Mouse (Mus musculus) MEL (cell line): ENCODE measurements around the gene Hcn4. TPM values are rescaled to one million over a fixed set of nuclear protein-coding genes. Genes with fewer than 3 reads are reported as not detected.

Source experiments
- DNase-seq: peaks from one replicate; pipeline ENCODE4 v3.0.0; 2011; ENCODE audit warnings: low read depth, low spot score
- H3K27ac ChIP-seq: 2 replicates; pipeline ENCODE4 v1.5.1; 2012; ENCODE audit warnings: low read depth, mild to moderate bottlenecking, control low read depth, low read length, moderate library complexity; ENCODE audit not compliant: control insufficient read depth
- H3K27me3 ChIP-seq, 2 experiments: fragments of 150-350 bp in 1 of 2; sonication (generic) in 1 of 2; 2 replicates each; pipeline ENCODE4 v1.6.1; 2012; ENCODE audit warnings: low read length in 2 of 2, mild to moderate bottlenecking in 2 of 2, improper control_type of control experiment in 1 of 2, moderate library complexity in 1 of 2; ENCODE audit not compliant: insufficient read depth in 2 of 2, control insufficient read depth in 1 of 2
- H3K36me3 ChIP-seq, 2 experiments: 2 replicates each; pipeline ENCODE4 v1.6.1; 2012 to 2014; ENCODE audit warnings: low read length in 2 of 2, improper control_type of control experiment in 1 of 2, inconsistent platforms in 1 of 2, mild to moderate bottlenecking in 1 of 2; ENCODE audit not compliant: insufficient read depth in 2 of 2, control insufficient read depth in 1 of 2
- H3K4me1 ChIP-seq, 2 experiments: fragments of 150-350 bp in 1 of 2; sonication (generic) in 1 of 2; 2 replicates each; pipeline ENCODE4 v1.6.1; 2012; ENCODE audit warnings: low read length in 2 of 2, improper control_type of control experiment in 1 of 2, mild to moderate bottlenecking in 1 of 2; ENCODE audit not compliant: insufficient read depth in 2 of 2, control insufficient read depth in 1 of 2
- H3K4me3 ChIP-seq, 2 experiments: fragments of 150-350 bp in 1 of 2; sonication (generic) in 1 of 2; 2 replicates each; pipeline ENCODE4 v1.5.1; 2012; ENCODE audit warnings: low read depth in 2 of 2, low read length in 2 of 2, mild to moderate bottlenecking in 2 of 2, moderate library complexity in 2 of 2, control low read depth in 1 of 2, improper control_type of control experiment in 1 of 2; ENCODE audit not compliant: control insufficient read depth in 1 of 2, insufficient read depth in 1 of 2
- H3K79me2 ChIP-seq: 2 replicates; pipeline ENCODE4 v1.6.1; 2012; ENCODE audit warnings: mild to moderate bottlenecking, low read length, moderate library complexity; ENCODE audit not compliant: control insufficient read depth, poor library complexity, insufficient read depth
- H3K9ac ChIP-seq: 2 replicates; pipeline ENCODE4 v1.6.1; 2012; ENCODE audit warnings: low read depth, mild to moderate bottlenecking, control low read depth, low read length, moderate library complexity; ENCODE audit not compliant: control insufficient read depth, poor library complexity, severe bottlenecking
- H3K9me3 ChIP-seq: fragments of 150-350 bp; sonication (generic); replicated peaks from 2 replicates; pipeline ENCODE4 v1.6.1; 2012; ENCODE audit warnings: mild to moderate bottlenecking, low read length, improper control_type of control experiment, moderate library complexity; ENCODE audit not compliant: insufficient read depth
- CHD1 ChIP-seq: IDR thresholded peaks from 2 replicates; pipeline ENCODE4 v1.6.1; 2012; ENCODE audit warnings: low read depth, mild to moderate bottlenecking, inconsistent platforms, low read length, improper control_type of control experiment
- CTCF ChIP-seq, 3 experiments: IDR thresholded peaks in 2 of 3; conservative IDR thresholded peaks in 1 of 3; 2 replicates each; pipeline ENCODE4 v1.5.1; 2011 to 2012; ENCODE audit warnings: low read length in 3 of 3, low read depth in 2 of 3, mild to moderate bottlenecking in 2 of 3, improper control_type of control experiment in 1 of 3, inconsistent platforms in 1 of 3, mixed read lengths in 1 of 3, moderate library complexity in 1 of 3; ENCODE audit not compliant: control insufficient read depth in 1 of 3, insufficient read depth in 1 of 3, poor library complexity in 1 of 3, severe bottlenecking in 1 of 3
- ELF1 ChIP-seq: IDR thresholded peaks from 2 replicates; pipeline ENCODE4 v1.6.1; 2014; ENCODE audit warnings: low read depth, mild to moderate bottlenecking, inconsistent platforms, low read length, improper control_type of control experiment, moderate library complexity
- EP300 ChIP-seq, 2 experiments: IDR thresholded peaks; 2 replicates each; pipeline ENCODE4 v1.6.1; 2011; ENCODE audit warnings: improper control_type of control experiment in 2 of 2, low read length in 2 of 2, low read depth in 1 of 2, mild to moderate bottlenecking in 1 of 2
- GATA1 ChIP-seq: IDR thresholded peaks from 2 replicates; pipeline ENCODE4 v1.6.1; 2011; ENCODE audit warnings: low read depth, low read length, improper control_type of control experiment
- HCFC1 ChIP-seq: IDR thresholded peaks from 2 replicates; pipeline ENCODE4 v1.6.1; 2012; ENCODE audit warnings: low read depth, mild to moderate bottlenecking, inconsistent platforms, low read length, improper control_type of control experiment, moderate library complexity
- MAX ChIP-seq: IDR thresholded peaks from 2 replicates; pipeline ENCODE4 v1.6.1; 2011; ENCODE audit warnings: low read length, improper control_type of control experiment
- MAZ ChIP-seq: IDR thresholded peaks from 2 replicates; pipeline ENCODE4 v1.6.1; 2012; ENCODE audit warnings: low read depth, mild to moderate bottlenecking, inconsistent platforms, low read length, improper control_type of control experiment
- MEF2A ChIP-seq: IDR thresholded peaks from 2 replicates; pipeline ENCODE4 v1.6.1; 2014; ENCODE audit warnings: low read depth, mild to moderate bottlenecking, inconsistent platforms, low read length, improper control_type of control experiment; ENCODE audit not compliant: poor library complexity, insufficient replicate concordance, severe bottlenecking; ENCODE audit errors: extremely low read depth
- MXI1 ChIP-seq: IDR thresholded peaks from 2 replicates; pipeline ENCODE4 v1.6.1; 2011; ENCODE audit warnings: mild to moderate bottlenecking, low read depth, low read length, improper control_type of control experiment
- MYB ChIP-seq: IDR thresholded peaks from 2 replicates; pipeline ENCODE4 v1.6.1; 2011; ENCODE audit warnings: mild to moderate bottlenecking, low read depth, low read length, improper control_type of control experiment
- NELFE ChIP-seq: IDR thresholded peaks from 2 replicates; pipeline ENCODE4 v1.6.1; 2011; ENCODE audit warnings: low read depth, low read length, improper control_type of control experiment
- POLR2A ChIP-seq, 2 experiments: IDR thresholded peaks; 2 replicates each; pipeline ENCODE4 v1.6.1; 2011 to 2012; ENCODE audit warnings: low read length in 2 of 2, mild to moderate bottlenecking in 2 of 2, control low read depth in 1 of 2, improper control_type of control experiment in 1 of 2, low read depth in 1 of 2, moderate library complexity in 1 of 2; ENCODE audit not compliant: control insufficient read depth in 1 of 2, insufficient read depth in 1 of 2, poor library complexity in 1 of 2
- POLR2AphosphoS5 ChIP-seq: IDR thresholded peaks from 2 replicates; pipeline ENCODE4 v1.6.1; 2012; ENCODE audit warnings: low read depth, borderline replicate concordance, mild to moderate bottlenecking, inconsistent platforms, low read length, moderate library complexity, mixed read lengths
- RAD21 ChIP-seq: IDR thresholded peaks from 2 replicates; pipeline ENCODE4 v1.6.1; 2011; ENCODE audit warnings: mild to moderate bottlenecking, low read depth, low read length, improper control_type of control experiment
- RCOR1 ChIP-seq: IDR thresholded peaks from 2 replicates; pipeline ENCODE4 v1.6.1; 2012; ENCODE audit warnings: low read depth, mild to moderate bottlenecking, inconsistent platforms, low read length, improper control_type of control experiment
- SIN3A ChIP-seq: IDR thresholded peaks from 2 replicates; pipeline ENCODE4 v1.6.1; 2012; ENCODE audit warnings: low read length, improper control_type of control experiment, inconsistent platforms
- TCF12 ChIP-seq: IDR thresholded peaks from 2 replicates; pipeline ENCODE4 v1.6.1; 2014; ENCODE audit warnings: low read depth, mild to moderate bottlenecking, inconsistent platforms, low read length, improper control_type of control experiment, moderate library complexity
- USF1 ChIP-seq: IDR thresholded peaks from 2 replicates; pipeline ENCODE4 v1.6.1; 2014; ENCODE audit warnings: low read depth, mild to moderate bottlenecking, inconsistent platforms, low read length, improper control_type of control experiment, moderate library complexity
- ZC3H11A ChIP-seq: IDR thresholded peaks from 2 replicates; pipeline ENCODE4 v1.6.1; 2012; ENCODE audit warnings: low read depth, mild to moderate bottlenecking, inconsistent platforms, low read length, improper control_type of control experiment
- ZKSCAN1 ChIP-seq: IDR thresholded peaks from 2 replicates; pipeline ENCODE4 v1.6.1; 2012; ENCODE audit warnings: low read depth, mild to moderate bottlenecking, inconsistent platforms, low read length, improper control_type of control experiment, moderate library complexity
- ZMIZ1 ChIP-seq: IDR thresholded peaks from 2 replicates; pipeline ENCODE4 v1.6.1; 2012; ENCODE audit warnings: low read depth, mild to moderate bottlenecking, inconsistent platforms, low read length, improper control_type of control experiment, moderate library complexity
- ZNF384 ChIP-seq: IDR thresholded peaks from 2 replicates; pipeline ENCODE4 v1.6.1; 2012; ENCODE audit warnings: low read depth, mild to moderate bottlenecking, inconsistent platforms, low read length, improper control_type of control experiment
- polyA plus RNA-seq, 2 experiments: library from polyadenylated mRNA; stranded (reverse) in 1 of 2; unstranded in 1 of 2; fragments of >175 nt in 1 of 2; fragments of >200 nt in 1 of 2; gene quantifications; 2 replicates each; pipeline versions ENCODE4 v1.2.1 to v1.2.4; 2012; ENCODE audit warnings: low replicate concordance in 2 of 2, low read depth in 1 of 2; ENCODE audit not compliant: insufficient read length in 2 of 2, insufficient read depth in 1 of 2, missing spikeins in 1 of 2
- total RNA-seq: library from RNA; depleted of rRNA; stranded (reverse); fragments of 300-350 nt; gene quantifications from 2 replicates; pipeline ENCODE4 v1.2.3, GENCODE M21; 2012

Gene Hcn4
- total and polyA plus RNA-seq, 3 experiments, result not detected

DNA sequence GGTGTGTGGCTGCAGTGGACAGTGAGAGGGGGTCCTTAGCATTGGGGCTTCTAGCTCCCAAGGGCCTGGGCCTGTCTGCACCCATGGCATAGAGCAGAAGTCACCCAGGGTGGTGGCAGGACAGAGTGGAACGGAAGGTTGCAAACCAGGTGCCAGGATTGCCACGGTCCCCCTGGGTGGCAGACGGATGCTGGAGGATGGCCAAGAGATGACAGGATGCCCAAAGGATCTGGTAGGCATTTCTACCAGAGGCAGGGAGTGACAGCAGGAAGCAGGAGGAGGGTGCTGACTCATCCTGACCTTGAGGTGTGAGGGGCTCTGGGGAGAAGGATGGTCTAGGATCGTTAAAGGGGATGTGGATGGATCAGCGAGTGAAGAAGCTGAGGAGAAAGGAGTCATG is 15.3 kb downstream of the Hcn4 start:
- TF ChIP-seq MXI1, result no peak
- TF ChIP-seq NELFE, result no peak
- TF ChIP-seq MAZ, result no peak
- no peak for TF ChIP-seq POLR2AphosphoS5
- TF ChIP-seq POLR2A (IDR thresholded peaks at IDR 0.05; ENCODE audit: control insufficient read depth in 1 of 2, insufficient read depth in 1 of 2, low read depth in 1 of 2, low read length in 2 of 2, poor library complexity in 1 of 2), result no peak
- no peak for TF ChIP-seq SIN3A
- TF ChIP-seq ZMIZ1, result no peak
- TF ChIP-seq ZKSCAN1, result no peak
- no peak for TF ChIP-seq GATA1
- no peak for TF ChIP-seq HCFC1
- no peak for TF ChIP-seq ELF1
- TF ChIP-seq USF1, result no peak
- TF ChIP-seq ZNF384, result no peak
- TF ChIP-seq EP300 (IDR thresholded peaks at IDR 0.05; ENCODE audit: low read depth in 1 of 2, low read length in 2 of 2), result no peak
- TF ChIP-seq MAX, result no peak
- no peak for TF ChIP-seq CTCF (IDR thresholded peaks at IDR 0.05 in 2 of 3, conservative IDR thresholded peaks at IDR 0.05 in 1 of 3; ENCODE audit: control insufficient read depth in 1 of 3, insufficient read depth in 1 of 3, low read depth in 2 of 3, low read length in 3 of 3, poor library complexity in 1 of 3, severe bottlenecking in 1 of 3)
- TF ChIP-seq MEF2A, result no peak
- Histone ChIP-seq H3K4me3 (no peak overlapping the region), H3K27ac (no peak overlapping the region), H3K9ac (no peak overlapping the region), H3K36me3 (no peaks in the 10 kb centered on the region), H3K79me2 (no peaks in the 10 kb centered on the region), H3K9me3 (no peaks in the 10 kb centered on the region), H3K27me3 (peaks cover 0 to 10% of the 10 kb centered on the region in 2 experiments; a peak in 2 of 4 replicates), H3K4me1 (no peaks in the 10 kb centered on the region)
- no peak for DNase-seq

DNA sequence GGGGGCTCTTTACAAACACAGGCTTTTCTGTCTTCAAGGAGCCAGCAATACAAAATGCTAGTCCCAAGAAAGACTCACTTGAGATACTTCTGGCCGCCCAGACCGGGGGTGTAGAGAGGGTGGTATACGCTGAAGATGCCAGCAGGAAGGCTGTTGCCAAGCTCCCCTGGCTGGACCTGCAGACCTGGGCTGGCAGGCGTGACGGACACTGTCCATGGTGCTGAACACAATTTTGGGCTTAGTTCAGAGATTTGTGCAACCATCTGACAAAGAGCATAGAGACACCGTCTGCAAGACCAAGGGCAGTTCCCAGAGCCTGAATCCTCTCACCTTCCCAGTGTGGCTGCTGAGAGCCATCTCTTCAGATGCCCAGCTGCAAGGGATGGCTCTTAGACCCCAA is 18.4 kb downstream of the Hcn4 start:
- TF ChIP-seq TCF12, result no peak
- no peak for TF ChIP-seq GATA1
- no peak for TF ChIP-seq CHD1
- no peak for TF ChIP-seq MYB
- no peak for TF ChIP-seq ZNF384
- TF ChIP-seq ZMIZ1, result no peak
- no peak for TF ChIP-seq ZC3H11A
- TF ChIP-seq SIN3A, result peak; percentile 32; the same call in 1 of the 2 replicates
- TF ChIP-seq RAD21, result no peak
- TF ChIP-seq NELFE, result no peak
- TF ChIP-seq RCOR1, result no peak
- no peak for TF ChIP-seq HCFC1
- peak; percentile 88 for TF ChIP-seq MXI1
- Histone ChIP-seq H3K79me2 (no peaks in the 10 kb centered on the region), H3K4me1 (no peaks in the 10 kb centered on the region), H3K36me3 (no peaks in the 10 kb centered on the region), H3K27ac (no peak overlapping the region), H3K9ac (no peak overlapping the region), H3K4me3 (no peak overlapping the region), H3K9me3 (no peaks in the 10 kb centered on the region), H3K27me3 (peaks cover 0 to 8% of the 10 kb centered on the region in 2 experiments; a peak in 2 of 4 replicates)
- peak; percentile 68 for DNase-seq
